23 mouse cellular contexts compared by ENCODE assay signal in the genomic region with DNA sequence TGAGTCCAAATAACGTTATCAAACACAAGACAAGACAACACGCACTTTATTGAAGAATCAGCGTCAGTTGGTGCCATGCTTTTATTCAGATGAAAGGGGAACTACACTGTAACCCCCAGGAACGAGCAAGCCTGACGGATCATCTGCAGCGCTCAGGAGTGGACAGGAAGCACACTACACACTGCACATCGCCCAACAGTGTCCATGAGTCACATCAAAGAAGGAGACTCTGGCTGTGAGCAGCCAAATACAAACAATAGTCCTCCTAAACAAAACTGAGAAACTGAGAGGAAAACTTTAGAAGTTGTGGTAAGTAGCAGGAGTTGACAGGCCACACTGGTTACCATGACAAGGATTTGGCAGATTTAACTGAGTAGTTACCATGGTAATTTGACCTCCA. TPM values are rescaled to one million over a fixed set of nuclear protein-coding genes. Genes with fewer than 3 reads are reported as not detected.
A peak's percentile ranks its signal among the peaks of the same experiment; 100 is the strongest.
DNase-seq lines count a peak whose midpoint lies in the region; ATAC-seq lines count a peak whose summit lies in the region.
"Had no signal": no experiment of that assay in that cellular context is flagged by ENCODE, and none has a peak within 500 bp of the region (broad histone marks: within the 10 kb centered on the region; RNA-seq: fewer than 3 reads in every experiment).

No protein-coding gene starts in this region.

- H3K36me3 ChIP-seq in forebrain, embryonic 14.5 days (ENCODE audit: control insufficient read depth, insufficient read depth, low read length): peaks cover 51% of the 10 kb centered on the region
- peaks cover 51% of the 10 kb centered on the region for H3K36me3 ChIP-seq in forebrain, embryonic 10.5 days (replicated peaks)
- H3K36me3 ChIP-seq in lung, embryonic 15.5 days: peaks cover 22% of the 10 kb centered on the region
- peaks cover 40% of the 10 kb centered on the region for H3K36me3 ChIP-seq in midbrain, embryonic 12.5 days
- peaks cover 23% of the 10 kb centered on the region for H3K36me3 ChIP-seq in midbrain, embryonic 15.5 days (replicated peaks)

- DNase-seq in forebrain, embryonic 14.5 days (ENCODE audit: low spot score): peak; percentile 20
- no peak for DNase-seq in forebrain, embryonic 10.5 days (ENCODE audit: extremely low spot score, low spot score)
- DNase-seq in lung, postnatal 4 days: no peak
- DNase-seq: adrenal gland, adult 8-10 months; adrenal gland, postnatal 36 days; B cell, adult 2 months; cerebellum, adult 11 months; cerebellum, adult 8-10 months; cerebellum, postnatal 14 days; forebrain, postnatal 0 days; gastrocnemius, adult 2 months; gastrocnemius, postnatal 25 days had no signal

- H3K4me2 ChIP-seq in forebrain, embryonic 14.5 days (ENCODE audit: low read length): no peak overlapping the region
- H3K4me2 ChIP-seq in lung, embryonic 15.5 days: no peak overlapping the region
- H3K4me2 ChIP-seq in midbrain, embryonic 12.5 days (replicated peaks): no peak overlapping the region
- no peak overlapping the region for H3K4me2 ChIP-seq in midbrain, embryonic 15.5 days
- H3K4me2 ChIP-seq: embryonic facial prominence, embryonic 12.5 days; forebrain, embryonic 12.5 days; heart, embryonic 12.5 days had no signal

- H3K9me3 ChIP-seq in forebrain, embryonic 14.5 days (replicated peaks; ENCODE audit: control insufficient read depth, low read length): no peaks in the 10 kb centered on the region
- no peaks in the 10 kb centered on the region for H3K9me3 ChIP-seq in forebrain, embryonic 10.5 days
- H3K9me3 ChIP-seq in lung, embryonic 15.5 days: no peaks in the 10 kb centered on the region
- no peaks in the 10 kb centered on the region for H3K9me3 ChIP-seq in midbrain, embryonic 12.5 days
- H3K9me3 ChIP-seq in midbrain, embryonic 15.5 days: no peaks in the 10 kb centered on the region
- H3K9me3 ChIP-seq: embryonic facial prominence, embryonic 12.5 days; forebrain, embryonic 12.5 days; G1E; heart, embryonic 12.5 days had no signal

- no peak overlapping the region for H3K4me3 ChIP-seq in forebrain, embryonic 14.5 days (ENCODE audit: low read depth, low read length)
- no peak overlapping the region for H3K4me3 ChIP-seq in forebrain, embryonic 10.5 days
- H3K4me3 ChIP-seq in lung, embryonic 15.5 days: no peak overlapping the region
- no peak overlapping the region for H3K4me3 ChIP-seq in midbrain, embryonic 12.5 days
- no peak overlapping the region for H3K4me3 ChIP-seq in midbrain, embryonic 15.5 days
- H3K4me3 ChIP-seq: embryonic facial prominence, embryonic 12.5 days; forebrain, embryonic 12.5 days; gastrocnemius, adult 2 months; heart, embryonic 12.5 days had no signal

- H3K4me1 ChIP-seq in forebrain, embryonic 14.5 days (ENCODE audit: control insufficient read depth, insufficient read depth, low read length): no peaks in the 10 kb centered on the region
- H3K4me1 ChIP-seq in forebrain, embryonic 10.5 days: 0 out of 2 replicates have a peak, but pooled peaks cover 4% of the 10 kb centered on the region
- H3K4me1 ChIP-seq in lung, embryonic 15.5 days: peaks cover 12% of the 10 kb centered on the region
- H3K4me1 ChIP-seq in midbrain, embryonic 12.5 days: no peaks in the 10 kb centered on the region; the same call in 1 of the 2 replicates
- no peaks in the 10 kb centered on the region for H3K4me1 ChIP-seq in midbrain, embryonic 15.5 days
- H3K4me1 ChIP-seq: embryonic facial prominence, embryonic 12.5 days had no signal

- H3K9ac ChIP-seq in forebrain, embryonic 14.5 days (ENCODE audit: low read length): no peak overlapping the region
- no peak overlapping the region for H3K9ac ChIP-seq in lung, embryonic 15.5 days
- no peak overlapping the region for H3K9ac ChIP-seq in midbrain, embryonic 12.5 days (replicated peaks)
- no peak overlapping the region for H3K9ac ChIP-seq in midbrain, embryonic 15.5 days
- H3K9ac ChIP-seq: embryonic facial prominence, embryonic 12.5 days; forebrain, embryonic 12.5 days; forebrain, postnatal 0 days; heart, embryonic 12.5 days had no signal

- no peaks in the 10 kb centered on the region for H3K27me3 ChIP-seq in forebrain, embryonic 14.5 days (replicated peaks; ENCODE audit: control insufficient read depth, insufficient read depth, low read length)
- peaks cover 7% of the 10 kb centered on the region for H3K27me3 ChIP-seq in forebrain, embryonic 10.5 days (ENCODE audit: poor library complexity, severe bottlenecking)
- H3K27me3 ChIP-seq in lung, embryonic 15.5 days: peaks cover 2% of the 10 kb centered on the region; the same call in 1 of the 2 replicates
- peaks cover 40% of the 10 kb centered on the region for H3K27me3 ChIP-seq in midbrain, embryonic 12.5 days
- H3K27me3 ChIP-seq in midbrain, embryonic 15.5 days (replicated peaks): 0 out of 2 replicates have a peak, but pooled peaks cover 6% of the 10 kb centered on the region

- H3K27ac ChIP-seq in forebrain, embryonic 14.5 days (ENCODE audit: low read depth, low read length): no peak overlapping the region
- H3K27ac ChIP-seq in forebrain, embryonic 10.5 days: no peak overlapping the region
- H3K27ac ChIP-seq in lung, embryonic 15.5 days: no peak overlapping the region
- H3K27ac ChIP-seq in midbrain, embryonic 12.5 days (replicated peaks): no peak overlapping the region
- no peak overlapping the region for H3K27ac ChIP-seq in midbrain, embryonic 15.5 days
- H3K27ac ChIP-seq: embryonic facial prominence, embryonic 12.5 days; forebrain, embryonic 12.5 days; gastrocnemius, adult 2 months had no signal

- 73% methylated on average over 7 of the region's 7 CpGs for WGBS in forebrain, embryonic 14.5 days
- WGBS in forebrain, embryonic 10.5 days: 85% methylated on average over 7 of the region's 7 CpGs
- 52% methylated on average over 7 of the region's 7 CpGs for WGBS in lung, embryonic 15.5 days
- WGBS in midbrain, embryonic 12.5 days: 45% methylated on average over 7 of the region's 7 CpGs
- WGBS in midbrain, embryonic 15.5 days: 26% methylated on average over 7 of the region's 7 CpGs

- no peak for ATAC-seq in forebrain, embryonic 14.5 days
- peak; percentile 64; the same call in 1 of the 2 replicates for ATAC-seq in lung, embryonic 15.5 days (ENCODE audit: borderline replicate concordance, extremely low read depth, low FRiP score, low TSS enrichment)
- 0 out of 2 replicates have a peak, but pooled peaks have one; percentile 56 for ATAC-seq in midbrain, embryonic 12.5 days (ENCODE audit: low FRiP score, low read depth)
- no peak for ATAC-seq in midbrain, embryonic 15.5 days (replicated peaks)
- no peak for ATAC-seq in frontal cortex, adult (ENCODE audit: low TSS enrichment)
- ATAC-seq: CD4-positive, CD25-positive, alpha-beta regulatory T cell, adult 4 months had no signal

RNA-seq across cellular contexts. Expression of gene Gpr25, which starts 7.6 kb away (rescaled TPM):
- 0.24 TPM in 1 of 2 replicates, not detected in the other for polyA plus RNA-seq in forebrain, embryonic 14.5 days (2014; fragmentation: Nextera tagmentation; extraction: Ambion mirVana)
- polyA plus RNA-seq in forebrain, embryonic 10.5 days (2016; fragmentation: Nextera tagmentation; extraction: Ambion mirVana): not detected in 2 replicates
- polyA plus RNA-seq in lung, embryonic 15.5 days (2015; fragmentation: Nextera tagmentation; extraction: Ambion mirVana): not detected in 2 replicates
- not detected in 2 replicates for polyA plus RNA-seq in midbrain, embryonic 12.5 days (2016; fragmentation: Nextera tagmentation; extraction: Ambion mirVana)
- 0.49 and 0.62 TPM in 2 replicates for polyA plus RNA-seq in midbrain, embryonic 15.5 days (2015; fragmentation: Nextera tagmentation; extraction: Ambion mirVana)
- polyA plus RNA-seq: CD4-positive, CD25-positive, alpha-beta regulatory T cell, adult 4 months; embryonic facial prominence, embryonic 12.5 days; forebrain, embryonic 12.5 days; G1E; heart, embryonic 12.5 days; hindbrain, embryonic 11.5 days had no signal

RNA-seq across cellular contexts. Expression of gene Inava, which starts 34.2 kb away (rescaled TPM):
- 5.2 and 5.9 TPM in 2 replicates for polyA plus RNA-seq in forebrain, embryonic 14.5 days (2014; fragmentation: Nextera tagmentation; extraction: Ambion mirVana)
- polyA plus RNA-seq in forebrain, embryonic 10.5 days (2016; fragmentation: Nextera tagmentation; extraction: Ambion mirVana): 21.2 and 23.2 TPM in 2 replicates
- polyA plus RNA-seq in lung, embryonic 15.5 days (2015; fragmentation: Nextera tagmentation; extraction: Ambion mirVana): 15.7 and 16.0 TPM in 2 replicates
- 10.9 and 13.9 TPM in 2 replicates for polyA plus RNA-seq in midbrain, embryonic 12.5 days (2016; fragmentation: Nextera tagmentation; extraction: Ambion mirVana)
- 2.2 and 2.3 TPM in 2 replicates for polyA plus RNA-seq in midbrain, embryonic 15.5 days (2015; fragmentation: Nextera tagmentation; extraction: Ambion mirVana)

RNA-seq across cellular contexts. Expression of gene Mroh3, which starts 55.6 kb away (rescaled TPM):
- polyA plus RNA-seq in forebrain, embryonic 14.5 days (2014; fragmentation: Nextera tagmentation; extraction: Ambion mirVana): not detected in 2 replicates
- 0.27 and 0.28 TPM in 2 replicates for polyA plus RNA-seq in forebrain, embryonic 10.5 days (2016; fragmentation: Nextera tagmentation; extraction: Ambion mirVana)
- polyA plus RNA-seq in lung, embryonic 15.5 days (2015; fragmentation: Nextera tagmentation; extraction: Ambion mirVana): 0.17 and 0.25 TPM in 2 replicates
- polyA plus RNA-seq in midbrain, embryonic 12.5 days (2016; fragmentation: Nextera tagmentation; extraction: Ambion mirVana): 0.38 and 0.43 TPM in 2 replicates
- not detected in 2 replicates for polyA plus RNA-seq in midbrain, embryonic 15.5 days (2015; fragmentation: Nextera tagmentation; extraction: Ambion mirVana)
- polyA plus RNA-seq: CD4-positive, CD25-positive, alpha-beta regulatory T cell, adult 4 months; forebrain, postnatal 0 days; G1E; heart, embryonic 12.5 days; heart, embryonic 16.5 days had no signal

Comparison
In these comparisons a context has a peak if more than half of its experiments do, and no peak if none do; other contexts are left out.
1. ATAC-seq: peak in lung, embryonic 15.5 days (single experiment) and midbrain, embryonic 12.5 days (single experiment); none in forebrain, embryonic 14.5 days (single experiment), midbrain, embryonic 15.5 days (single experiment) and frontal cortex, adult (single experiment).